Mouse (Mus musculus) C2C12 (cell line): ENCODE results near the gene Zdhhc5.

ENCODE experiments used
- CEBPB ChIP-seq: IDR thresholded peaks from one replicate; pipeline ENCODE4 v1.6.1; 2011; ENCODE audit warnings: low read depth, mild to moderate bottlenecking, control low read depth, moderate library complexity
- CTCF ChIP-seq: IDR thresholded peaks from one replicate; pipeline ENCODE4 v1.5.1; 2011; ENCODE audit not compliant: control insufficient read depth, insufficient read depth, insufficient read length
- MAX ChIP-seq: IDR thresholded peaks from one replicate; pipeline ENCODE4 v1.6.1; 2011; ENCODE audit warnings: mild to moderate bottlenecking, control low read depth
- MYOD1 ChIP-seq: IDR thresholded peaks from one replicate; pipeline ENCODE4 v1.6.1; 2011; ENCODE audit warnings: low read depth; ENCODE audit not compliant: control insufficient read depth, insufficient read length
- USF1 ChIP-seq: IDR thresholded peaks from one replicate; pipeline ENCODE4 v1.6.1; 2011; ENCODE audit warnings: low read depth, mild to moderate bottlenecking, control low read depth, moderate library complexity

DNA sequence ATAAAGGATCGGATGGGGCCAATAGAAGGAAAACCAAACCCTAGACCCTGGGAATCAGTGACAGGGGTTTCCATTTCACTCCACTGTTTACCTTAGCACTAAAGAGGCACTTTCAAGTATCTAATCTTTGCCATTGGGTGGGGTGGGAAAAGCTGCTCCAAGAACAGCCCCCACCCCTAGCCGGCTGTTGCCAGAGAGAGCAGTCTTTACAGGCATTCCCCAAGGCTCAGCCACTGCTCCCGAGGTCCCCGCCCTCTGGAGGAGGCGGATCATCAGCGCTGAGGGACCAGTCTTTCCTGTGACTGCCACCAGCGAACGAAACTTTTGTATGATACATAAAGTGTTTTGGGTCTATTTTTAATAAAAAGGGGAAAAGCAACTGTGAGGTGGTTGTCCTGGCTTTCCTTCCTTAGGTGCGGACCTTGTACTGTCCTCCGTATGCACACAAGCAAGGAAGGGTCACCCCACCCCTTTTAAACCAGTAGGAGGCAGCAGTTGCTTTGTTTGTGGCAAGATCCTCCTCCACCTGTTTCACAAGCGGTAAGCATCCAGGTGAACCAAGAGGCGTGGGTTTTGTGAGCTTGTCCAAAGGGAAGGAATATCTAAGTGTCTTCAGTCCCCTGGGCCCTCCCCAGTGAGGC is 23.4 kb upstream of the Zdhhc5 start:
- TF ChIP-seq CTCF (peak; percentile 6), MAX (no peak), MYOD1 (no peak), USF1 (no peak), CEBPB (no peak)
